Mouse (Mus musculus): ENCODE results near the gene Rpap1. TPM values are rescaled to one million over a fixed set of nuclear protein-coding genes. Genes with fewer than 3 reads are reported as not detected.

Rpap1 gene
- total RNA-seq, 1 experiment from 2014 or later, result 10.5 TPM

DNA sequence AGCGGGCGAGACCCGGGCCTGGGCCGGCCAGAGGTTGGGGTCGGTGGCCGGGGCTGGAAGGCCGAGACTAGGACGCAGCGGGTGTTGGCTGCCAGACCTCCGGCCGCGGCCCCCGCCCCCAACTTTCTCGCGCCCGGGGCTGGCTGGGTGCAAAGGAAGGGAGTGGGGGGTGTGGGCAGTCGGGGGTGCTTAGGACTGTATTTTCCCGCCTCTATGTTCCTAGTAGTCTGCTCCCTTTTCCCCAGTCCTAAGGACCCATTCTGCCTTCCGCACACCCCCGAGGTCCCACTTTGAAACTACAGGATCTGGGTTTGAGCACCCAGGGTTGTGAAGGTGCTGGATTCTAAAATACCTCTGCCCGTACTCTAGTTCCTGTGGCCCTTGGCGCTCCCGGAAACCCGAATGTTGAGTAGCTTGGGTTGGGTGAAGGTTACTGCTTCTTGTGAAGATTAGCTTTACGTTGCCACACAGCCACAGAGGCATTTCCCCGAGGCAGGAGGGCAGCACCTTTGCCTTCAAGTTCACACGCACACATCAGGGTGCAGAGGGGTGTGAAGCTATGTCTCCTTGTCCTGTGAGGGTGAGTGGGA, 12.7 kb upstream of the Rpap1 start:
- ATAC-seq (ENCODE audit: extremely low read depth, insufficient number of reproducible peaks, low FRiP score, poor library complexity, severe bottlenecking), result peak; percentile 11; the same call in 1 of the 2 replicates

DNA sequence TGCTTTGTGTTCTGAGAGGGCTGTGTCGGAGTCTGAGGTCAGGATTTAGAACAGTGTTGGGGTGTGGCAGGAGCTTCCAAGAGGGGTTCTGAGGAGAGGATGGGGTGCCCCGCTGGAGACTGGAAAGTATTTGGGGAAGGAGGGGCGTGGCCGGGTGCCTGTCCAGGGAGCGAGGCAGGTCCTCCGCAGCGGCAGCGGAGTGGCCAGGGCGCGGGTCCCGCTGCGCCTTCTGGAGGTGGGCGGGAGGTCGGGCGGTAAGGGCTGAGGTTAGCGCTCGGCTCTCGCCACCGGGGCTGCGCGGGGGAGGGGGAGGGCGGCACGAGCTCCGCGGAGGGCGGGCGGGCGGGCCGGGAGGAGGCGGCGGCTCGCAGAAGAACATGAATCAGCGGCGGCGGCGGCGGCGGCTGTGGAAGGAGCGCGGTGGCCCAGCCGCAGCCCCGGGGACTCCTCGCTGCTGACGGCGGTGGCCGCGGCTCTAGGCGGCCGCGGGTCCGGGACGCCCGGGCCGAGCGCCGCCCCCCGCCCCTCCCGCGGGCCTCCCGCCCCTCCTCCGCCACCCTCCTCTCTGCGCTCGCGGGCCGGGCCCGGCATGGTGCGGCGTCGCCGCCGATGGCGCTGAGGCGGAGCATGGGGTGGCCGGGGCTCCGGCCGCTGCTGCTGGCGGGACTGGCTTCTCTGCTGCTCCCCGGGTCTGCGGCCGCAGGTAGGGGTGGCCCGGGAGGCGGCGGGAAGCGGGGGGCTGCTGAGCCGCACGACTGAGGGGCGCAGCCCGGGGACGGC, 12.0 kb upstream of the Rpap1 start:
- ATAC-seq (ENCODE audit: extremely low read depth, insufficient number of reproducible peaks, low FRiP score, poor library complexity, severe bottlenecking), result 0 out of 2 replicates have a peak, but pooled peaks have one; percentile 5

DNA sequence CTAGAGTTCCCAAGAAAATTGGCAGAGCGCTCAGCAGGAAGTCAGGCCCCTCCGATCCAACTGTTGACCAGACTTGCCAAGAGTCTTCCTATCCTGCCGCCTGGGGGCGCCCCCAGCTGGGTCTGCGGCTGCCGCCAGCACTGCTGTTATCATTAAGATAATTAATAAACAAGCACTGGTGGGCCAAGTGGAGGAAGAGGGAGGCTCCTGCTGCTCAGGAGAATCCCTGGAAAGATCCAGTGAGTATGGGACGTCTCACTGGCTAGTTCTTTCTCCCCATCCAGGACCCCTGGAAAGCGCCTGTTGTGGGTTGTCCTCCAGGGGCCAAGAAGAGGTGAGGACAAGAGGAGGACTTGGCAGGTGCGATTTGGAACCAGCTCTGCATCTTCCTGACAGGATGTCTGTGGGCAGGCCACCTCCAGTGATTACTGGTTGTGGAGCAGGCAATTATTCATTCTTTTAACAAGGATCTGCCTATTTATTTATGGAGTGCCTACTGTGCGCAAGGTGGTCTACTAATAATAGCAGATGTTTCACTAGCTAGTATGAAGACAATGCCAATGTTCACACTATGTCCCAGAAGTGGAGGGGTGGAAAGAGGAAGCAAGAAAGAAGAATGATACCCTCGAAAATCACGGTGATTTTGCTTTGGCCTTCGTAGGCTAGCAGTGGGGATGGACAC, 11.1 kb upstream of the Rpap1 start:
- no peak for ATAC-seq (ENCODE audit: extremely low read depth, insufficient number of reproducible peaks, low FRiP score, poor library complexity, severe bottlenecking)

DNA sequence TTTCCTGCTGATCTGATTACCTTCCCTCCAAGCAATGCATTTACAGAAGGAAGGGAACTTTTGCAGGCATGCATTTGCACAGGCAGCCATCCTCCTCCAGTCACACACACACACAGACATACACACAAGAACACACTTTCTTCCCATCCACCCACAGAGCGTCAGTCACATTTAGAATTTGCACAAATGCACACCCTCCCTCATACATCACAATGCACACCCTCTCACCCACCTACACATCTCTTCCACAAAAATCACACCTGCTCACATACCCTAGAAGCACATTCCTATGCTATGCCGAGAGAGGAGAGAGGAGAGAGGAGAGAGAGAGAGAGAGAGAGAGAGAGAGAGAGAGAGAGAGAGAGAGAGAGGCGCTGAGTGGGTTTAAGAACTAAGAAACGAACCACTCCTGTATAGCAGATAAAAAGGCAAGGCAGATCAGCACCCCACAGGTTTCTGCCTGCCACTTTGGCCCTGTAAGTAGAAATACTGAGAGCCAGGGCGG, 10.0 kb upstream of the Rpap1 start, which contains the start of gene Tyro3:
Gene Tyro3 (plus strand): TSS at position 455 of the 505 bp plus-strand sequence.
- ATAC-seq (ENCODE audit: extremely low read depth, insufficient number of reproducible peaks, low FRiP score, poor library complexity, severe bottlenecking), result no peak

DNA sequence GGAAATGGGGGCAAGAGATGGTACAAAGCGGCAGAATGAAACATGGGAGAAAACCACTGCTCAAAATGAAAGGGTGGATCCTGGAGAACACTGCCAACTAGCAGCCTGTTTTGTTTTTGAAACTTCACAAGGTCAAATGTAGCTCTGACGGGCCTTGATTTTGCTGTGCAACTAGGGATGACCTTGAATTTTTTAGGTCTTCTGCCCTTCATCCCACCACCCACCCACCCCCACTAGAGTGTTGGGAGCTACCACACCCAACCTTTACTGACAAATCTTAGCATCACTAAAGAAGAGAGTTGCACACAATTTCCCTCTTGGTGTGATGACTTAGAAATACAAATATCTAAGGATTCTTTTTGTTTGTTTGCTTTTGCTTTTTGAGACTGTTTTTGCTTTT, 2.7 kb upstream of the Rpap1 start:
- no peak for ATAC-seq (ENCODE audit: extremely low read depth, insufficient number of reproducible peaks, low FRiP score, poor library complexity, severe bottlenecking)

DNA sequence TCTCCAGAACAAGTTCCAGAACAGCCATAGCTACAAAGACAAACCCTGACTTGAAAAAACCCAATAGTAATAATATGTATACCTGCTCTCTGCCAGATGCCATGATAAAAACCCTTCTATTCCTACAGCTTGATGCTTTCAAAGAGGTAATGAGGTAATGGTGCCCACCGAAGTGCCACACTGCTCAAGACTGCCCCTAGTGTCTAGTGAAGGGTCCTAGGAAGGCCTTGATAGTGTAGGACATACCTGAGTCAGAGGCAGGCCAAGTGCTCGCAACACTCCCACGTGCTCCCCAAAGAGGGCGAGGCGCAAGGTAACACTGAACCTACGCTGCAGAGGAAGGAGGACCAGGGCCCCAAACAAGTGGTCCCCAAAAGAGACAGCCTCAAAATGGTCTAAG, 20.1 kb downstream of the Rpap1 start:
- ATAC-seq (ENCODE audit: extremely low read depth, insufficient number of reproducible peaks, low FRiP score, poor library complexity, severe bottlenecking), result no peak

DNA sequence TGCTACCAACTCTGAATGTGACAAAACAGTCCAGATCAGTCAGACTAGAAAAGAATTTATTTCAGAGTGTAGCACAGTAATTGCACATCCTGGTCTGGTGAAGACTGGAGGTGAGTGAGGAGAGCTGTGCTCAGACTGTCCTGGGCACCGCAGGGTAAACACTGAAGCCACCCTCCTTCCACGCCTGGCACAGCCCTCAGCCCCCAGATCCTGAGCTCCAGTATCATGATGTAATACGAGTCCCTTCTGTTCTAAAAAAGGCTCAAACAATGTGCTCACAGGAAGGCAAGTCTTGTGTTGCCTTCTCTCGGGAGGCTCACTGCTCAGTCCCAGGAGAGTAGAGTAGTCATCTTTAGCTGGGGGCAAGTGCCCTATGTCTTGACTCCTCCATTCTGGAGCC, 23.4 kb downstream of the Rpap1 start:
- ATAC-seq (ENCODE audit: extremely low read depth, insufficient number of reproducible peaks, low FRiP score, poor library complexity, severe bottlenecking), result no peak

DNA sequence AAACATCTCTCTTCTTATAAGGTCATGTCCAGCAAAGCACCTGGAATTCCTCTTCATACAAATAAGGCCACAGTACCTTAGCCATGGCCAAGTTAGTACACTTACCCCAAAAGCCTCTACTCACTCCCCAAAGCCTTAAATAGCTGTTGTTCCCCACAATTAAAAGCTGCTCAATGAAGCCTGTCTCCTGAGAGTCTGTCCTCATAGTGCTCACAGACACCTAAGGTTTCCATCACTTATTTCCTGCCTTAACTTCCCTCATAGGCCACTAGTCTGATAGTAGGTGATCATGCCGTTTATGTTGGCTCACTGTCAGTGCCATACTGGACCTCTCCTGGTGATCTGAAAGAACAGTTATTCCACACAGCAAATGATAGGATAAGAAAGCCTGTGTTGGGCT, 25.1 kb downstream of the Rpap1 start:
- peak; percentile 28; the same call in 1 of the 2 replicates for ATAC-seq (ENCODE audit: extremely low read depth, insufficient number of reproducible peaks, low FRiP score, poor library complexity, severe bottlenecking)

DNA sequence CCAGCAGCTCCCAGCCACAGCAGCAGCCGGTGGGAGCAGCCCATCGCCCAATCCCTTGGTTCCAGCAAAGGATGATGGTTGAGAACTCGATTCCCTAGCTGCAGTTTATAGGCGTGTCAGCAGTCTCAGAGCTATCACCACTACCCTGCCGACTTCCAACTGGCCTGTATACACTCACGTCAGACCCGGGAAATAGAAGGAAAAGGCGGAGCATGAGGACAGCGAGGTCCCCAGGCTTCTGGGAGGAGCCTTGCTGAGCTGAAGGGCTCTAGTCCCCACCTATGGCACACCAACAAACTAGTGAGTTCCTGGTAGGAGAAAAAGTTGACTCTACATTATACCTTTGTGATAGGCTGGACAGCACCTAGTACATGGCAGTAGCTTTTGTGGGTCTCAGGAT, 27.1 kb downstream of the Rpap1 start, which contains the start of gene Ltk:
Gene Ltk (minus strand): TSS at position 181 of the 400 bp plus-strand sequence.
- no peak for ATAC-seq (ENCODE audit: extremely low read depth, insufficient number of reproducible peaks, low FRiP score, poor library complexity, severe bottlenecking)

DNA sequence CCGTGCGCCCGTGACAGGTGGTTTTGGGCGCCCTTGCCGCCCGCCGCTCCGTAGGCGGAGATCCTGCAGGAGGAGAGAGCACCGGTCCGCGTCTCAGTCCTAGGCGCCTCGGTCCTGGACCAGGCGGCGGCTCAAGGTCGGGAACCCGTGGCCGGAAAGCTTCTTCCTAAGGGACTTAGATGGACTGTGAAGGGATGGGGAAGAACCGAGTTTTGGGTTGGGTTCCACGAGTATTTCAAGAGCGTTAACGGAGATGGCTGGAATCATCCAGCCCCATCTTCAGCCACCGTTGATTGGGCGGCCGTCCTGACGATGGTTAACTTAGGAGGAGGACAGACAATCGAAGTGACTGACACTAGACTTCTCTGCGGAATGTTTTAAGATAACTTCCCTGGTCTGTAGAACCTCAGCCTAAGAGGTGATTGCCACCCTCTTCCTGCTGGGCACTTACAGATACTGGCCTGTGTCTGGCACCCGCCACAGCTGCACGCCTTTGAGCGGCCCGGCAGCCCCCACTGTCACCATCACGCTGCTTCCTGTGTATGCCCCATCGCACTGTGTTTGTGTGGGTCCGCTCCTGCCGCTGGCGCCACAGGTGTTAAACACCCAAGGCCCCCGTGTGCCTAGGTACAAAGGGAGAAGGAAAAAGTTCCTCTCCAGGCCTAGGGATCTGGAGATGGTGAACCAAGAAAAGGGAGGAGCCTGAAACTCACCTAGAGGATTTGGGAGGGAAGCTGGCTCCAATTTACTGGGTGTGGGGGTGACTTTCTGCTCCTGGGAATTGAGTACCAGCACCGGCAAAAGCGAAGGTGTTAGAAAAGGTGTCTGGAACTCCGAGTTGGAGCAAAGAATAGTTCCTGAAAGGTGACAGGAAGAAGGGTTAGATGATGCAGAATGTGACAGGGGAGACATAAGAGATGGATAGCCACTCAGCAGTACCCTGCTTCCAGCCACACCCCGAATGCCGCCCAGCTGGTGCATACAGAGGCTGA, 28.2 kb downstream of the Rpap1 start:
- ATAC-seq (ENCODE audit: extremely low read depth, insufficient number of reproducible peaks, low FRiP score, poor library complexity, severe bottlenecking), result peak; percentile 45; the same call in 1 of the 2 replicates

DNA sequence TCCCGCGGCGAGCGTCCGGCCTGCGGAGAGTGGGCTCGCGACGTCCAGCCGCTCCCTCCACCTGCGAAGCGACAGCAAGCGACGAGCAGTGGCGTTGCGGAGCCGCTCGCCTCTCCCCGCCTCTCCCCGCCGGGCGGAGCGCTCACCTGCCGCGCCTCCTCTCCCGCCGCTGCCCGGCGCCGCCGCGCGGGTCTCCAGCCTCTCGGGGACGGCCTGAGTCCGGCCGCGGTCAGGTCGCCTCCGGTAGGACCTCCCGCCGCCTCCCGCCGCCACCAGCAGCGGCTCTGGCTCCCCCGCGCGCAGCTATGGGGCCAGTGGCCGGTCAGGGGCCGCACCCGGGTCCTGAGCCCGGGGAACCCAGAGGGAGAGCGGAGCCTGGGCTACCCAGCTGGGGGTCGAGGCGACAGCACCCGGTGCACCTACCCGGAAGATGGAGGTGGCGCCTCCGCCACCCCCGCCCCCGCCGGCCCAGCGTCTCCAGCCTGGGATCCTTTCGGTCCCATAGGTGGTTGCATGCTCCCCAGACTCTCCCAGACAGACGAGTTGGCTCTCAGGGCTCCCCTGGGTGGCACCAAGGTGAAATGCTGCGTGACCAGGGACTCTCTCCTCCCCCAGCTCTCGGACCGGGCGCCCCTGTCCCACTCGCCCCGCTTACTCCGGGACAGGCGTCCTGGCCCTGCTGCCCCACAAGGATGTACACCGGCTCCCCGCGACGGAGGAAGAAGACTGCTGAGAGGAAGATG, 29.1 kb downstream of the Rpap1 start:
- 0 out of 2 replicates have a peak, but pooled peaks have one; percentile 6 for ATAC-seq (ENCODE audit: extremely low read depth, insufficient number of reproducible peaks, low FRiP score, poor library complexity, severe bottlenecking)

DNA sequence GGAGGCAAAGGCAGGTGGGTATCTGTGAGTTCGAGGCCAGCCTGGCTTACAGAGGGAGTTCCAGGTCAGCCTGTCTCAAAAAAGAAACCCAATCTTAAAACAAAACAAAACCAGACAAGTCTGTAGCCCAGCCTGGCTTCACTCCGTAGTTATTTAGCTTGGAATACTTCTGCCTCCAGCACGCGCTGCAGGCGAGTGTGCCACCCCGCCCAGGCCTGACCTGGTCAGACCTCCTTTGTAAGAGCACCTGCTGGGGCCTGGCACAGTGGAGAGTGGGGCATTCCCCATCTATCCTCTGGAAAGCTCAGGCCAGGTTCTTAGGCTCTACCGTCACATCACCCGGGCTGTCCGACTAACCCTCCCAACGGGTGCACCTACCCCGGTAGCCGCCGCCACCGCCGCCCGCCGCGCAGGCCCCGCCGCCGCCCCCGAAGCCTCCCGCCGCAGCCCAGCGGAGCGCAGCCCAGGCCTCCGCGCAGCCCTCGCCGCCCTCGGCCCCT, 29.7 kb downstream of the Rpap1 start:
- no peak for ATAC-seq (ENCODE audit: extremely low read depth, insufficient number of reproducible peaks, low FRiP score, poor library complexity, severe bottlenecking)

DNA sequence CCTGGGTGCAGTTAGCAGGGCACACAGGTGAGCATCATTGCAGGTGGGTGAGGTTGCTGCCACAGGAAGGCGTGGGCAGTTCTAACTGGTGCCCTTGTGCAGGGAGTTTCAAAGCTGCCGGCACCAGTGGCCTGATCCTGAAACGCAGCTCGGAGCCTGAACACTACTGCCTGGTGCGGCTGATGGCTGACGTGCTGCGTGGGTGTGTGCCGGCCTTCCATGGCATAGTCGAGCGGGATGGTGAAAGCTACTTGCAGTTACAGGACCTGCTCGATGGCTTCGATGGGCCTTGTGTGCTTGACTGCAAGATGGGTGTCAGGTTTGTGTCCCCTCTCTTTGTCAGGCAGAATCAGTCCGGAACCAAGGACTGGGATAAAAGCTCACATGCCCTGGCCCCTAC, 38.1 kb downstream of the Rpap1 start:
- no peak for ATAC-seq (ENCODE audit: extremely low read depth, insufficient number of reproducible peaks, low FRiP score, poor library complexity, severe bottlenecking)

DNA sequence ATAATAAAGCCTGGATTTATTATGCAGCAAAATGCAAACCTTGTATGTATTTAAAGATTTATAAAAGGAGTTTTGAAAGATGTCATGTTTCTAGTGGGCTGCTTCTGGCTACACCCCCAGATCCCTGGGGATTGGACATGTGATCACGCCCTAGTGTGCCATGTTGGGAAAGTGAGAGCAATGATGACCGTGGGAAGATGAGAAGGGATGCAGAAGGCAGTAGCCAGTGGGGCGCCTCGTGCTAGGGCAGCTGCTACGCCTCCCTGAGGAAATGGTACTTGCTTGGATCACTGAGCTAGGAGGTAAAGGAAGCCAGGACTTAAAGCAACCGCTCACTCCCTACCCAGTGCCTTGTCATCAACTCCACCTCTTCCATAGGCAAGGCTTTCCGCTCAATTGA, 39.8 kb downstream of the Rpap1 start:
- ATAC-seq (ENCODE audit: extremely low read depth, insufficient number of reproducible peaks, low FRiP score, poor library complexity, severe bottlenecking), result no peak

DNA sequence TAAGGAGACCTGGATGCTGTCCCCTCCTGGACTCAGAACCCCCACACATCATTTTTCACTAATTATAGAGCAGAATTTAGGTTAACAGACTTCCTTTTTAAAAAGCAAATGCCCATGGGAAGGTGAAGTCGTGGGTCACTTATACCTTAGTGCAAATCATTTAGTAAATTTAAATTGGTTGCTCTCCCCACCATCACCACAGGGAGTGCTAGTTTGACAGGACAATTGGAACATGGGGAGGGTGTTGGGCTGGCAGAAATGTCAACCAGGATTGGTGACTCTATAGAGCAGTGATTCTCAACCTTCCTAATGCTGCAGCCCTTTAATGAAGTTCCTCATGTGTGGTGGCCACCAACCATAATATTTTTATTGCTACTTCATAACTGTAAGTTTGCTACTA, 42.1 kb downstream of the Rpap1 start:
- no peak for ATAC-seq (ENCODE audit: extremely low read depth, insufficient number of reproducible peaks, low FRiP score, poor library complexity, severe bottlenecking)

DNA sequence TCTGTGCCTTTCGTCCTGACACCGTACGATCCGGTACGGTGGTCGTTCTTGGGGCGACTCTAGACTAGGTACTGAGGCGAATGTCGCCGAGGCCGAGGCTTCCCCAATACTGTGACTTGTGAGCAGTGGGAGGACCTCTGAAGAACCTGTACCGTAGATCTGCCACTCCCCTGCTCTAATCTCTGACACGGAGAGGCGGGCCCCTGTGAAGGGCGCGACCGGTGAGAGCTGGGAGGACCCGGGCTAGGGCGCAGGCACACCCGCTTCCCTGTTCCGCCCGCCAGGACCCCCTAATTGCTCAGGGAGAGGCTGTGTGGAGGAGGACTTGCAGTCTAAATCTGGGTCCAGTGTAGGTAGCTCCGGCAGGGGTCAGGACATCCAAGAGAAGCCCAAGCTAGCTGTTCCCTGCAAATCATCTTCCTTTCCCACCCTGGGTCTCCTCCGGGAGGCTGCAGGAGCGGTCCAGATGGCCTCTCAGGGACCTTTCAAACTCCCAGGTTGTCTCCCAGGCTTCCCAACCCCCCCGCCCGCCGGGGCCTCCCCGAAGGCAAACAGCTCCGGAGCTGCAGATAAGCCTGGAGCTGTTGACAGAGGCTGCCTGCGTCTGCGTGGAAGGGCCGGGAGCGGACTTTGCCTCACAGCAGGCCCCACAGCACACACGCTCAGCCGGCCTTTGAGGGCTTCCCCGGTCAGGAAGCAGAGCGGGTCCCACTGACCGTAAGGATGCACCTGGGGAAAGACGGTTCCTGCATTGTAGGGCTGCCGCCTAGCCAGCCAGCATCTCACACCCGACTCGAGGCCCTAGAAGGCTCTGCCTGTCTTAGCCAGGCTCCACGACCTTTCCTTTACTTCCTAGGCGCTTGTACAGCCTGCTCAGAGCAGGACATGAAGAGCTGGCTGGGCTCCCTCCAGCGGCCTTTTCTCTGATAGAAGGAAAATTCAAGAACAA, 42.9 kb downstream of the Rpap1 start:
- ATAC-seq (ENCODE audit: extremely low read depth, insufficient number of reproducible peaks, low FRiP score, poor library complexity, severe bottlenecking), result peak; percentile 17; the same call in 1 of the 2 replicates

DNA sequence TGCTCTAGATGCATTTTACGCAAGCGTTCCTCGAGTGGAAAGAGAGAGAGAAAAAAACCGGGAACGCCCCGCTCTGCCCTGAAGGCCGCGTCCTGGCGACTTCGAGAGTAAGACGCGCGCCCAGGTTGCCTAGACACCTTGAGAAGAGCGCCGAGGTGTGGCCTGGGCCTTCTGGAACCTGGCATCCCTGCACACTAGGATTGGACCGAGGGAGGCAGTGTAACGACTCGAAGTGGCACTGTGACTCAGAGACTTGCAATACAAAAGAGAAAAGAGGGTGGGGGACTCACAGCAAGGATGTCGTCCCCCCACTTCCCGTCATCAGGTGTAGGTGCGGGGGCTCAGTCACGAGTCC, 43.6 kb downstream of the Rpap1 start:
- no peak for ATAC-seq (ENCODE audit: extremely low read depth, insufficient number of reproducible peaks, low FRiP score, poor library complexity, severe bottlenecking)
